Mouse (Mus musculus) liver, adult 10 weeks (tissue): ENCODE results near the gene Lrrc14b. TPM values are rescaled to one million over a fixed set of nuclear protein-coding genes. Genes with fewer than 3 reads are reported as not detected.

Source experiments
- polyA plus RNA-seq: library from polyadenylated mRNA; stranded (reverse); fragments of 350-450 nt; fragmentation: Illumina TruSeq; extraction: RNeasy Lipid Tissue Mini Kit (QIAGEN cat#74804); gene quantifications from one replicate; pipeline ENCODE4 v1.2.3, GENCODE M21; 2014; ENCODE audit warnings: low read depth, low replicate concordance

Lrrc14b gene
- polyA plus RNA-seq, result 0.21 TPM

DNA sequence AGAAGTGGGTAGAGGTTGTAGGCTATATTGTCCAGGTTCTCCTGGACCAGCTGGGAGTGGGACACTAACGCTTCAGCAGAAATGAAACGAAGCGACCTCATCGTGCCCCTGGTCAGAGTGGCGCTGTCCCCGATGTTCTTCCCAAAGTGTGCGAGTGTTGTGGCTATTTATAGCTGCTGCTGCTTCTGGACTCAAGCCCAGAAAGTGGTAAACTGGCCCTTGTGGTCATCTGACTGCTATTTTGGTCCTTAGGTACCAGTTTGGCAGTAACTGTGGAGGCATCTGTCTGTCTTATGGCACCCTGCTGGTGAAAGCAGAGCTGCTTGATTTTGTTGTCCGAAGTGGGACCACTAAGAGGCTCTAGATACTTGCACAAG, at the start of gene Lrrc14b:
Lrrc14b (minus strand) TSS at position 147 of the 377 bp plus-strand sequence.

GRCm38 (mm10) chr13:74399298-74399839, 35.6 kb upstream of the Lrrc14b start, which contains the start of gene Ftl1-ps1:
Gene Ftl1-ps1, plus strand, starts transcription at chr13:74399694.

GRCm38 (mm10) chr13:74390371-74390990, 26.7 kb upstream of the Lrrc14b start, which contains the start of gene Zfp72:
Gene Zfp72, minus strand, starts transcription at chr13:74390836.

DNA sequence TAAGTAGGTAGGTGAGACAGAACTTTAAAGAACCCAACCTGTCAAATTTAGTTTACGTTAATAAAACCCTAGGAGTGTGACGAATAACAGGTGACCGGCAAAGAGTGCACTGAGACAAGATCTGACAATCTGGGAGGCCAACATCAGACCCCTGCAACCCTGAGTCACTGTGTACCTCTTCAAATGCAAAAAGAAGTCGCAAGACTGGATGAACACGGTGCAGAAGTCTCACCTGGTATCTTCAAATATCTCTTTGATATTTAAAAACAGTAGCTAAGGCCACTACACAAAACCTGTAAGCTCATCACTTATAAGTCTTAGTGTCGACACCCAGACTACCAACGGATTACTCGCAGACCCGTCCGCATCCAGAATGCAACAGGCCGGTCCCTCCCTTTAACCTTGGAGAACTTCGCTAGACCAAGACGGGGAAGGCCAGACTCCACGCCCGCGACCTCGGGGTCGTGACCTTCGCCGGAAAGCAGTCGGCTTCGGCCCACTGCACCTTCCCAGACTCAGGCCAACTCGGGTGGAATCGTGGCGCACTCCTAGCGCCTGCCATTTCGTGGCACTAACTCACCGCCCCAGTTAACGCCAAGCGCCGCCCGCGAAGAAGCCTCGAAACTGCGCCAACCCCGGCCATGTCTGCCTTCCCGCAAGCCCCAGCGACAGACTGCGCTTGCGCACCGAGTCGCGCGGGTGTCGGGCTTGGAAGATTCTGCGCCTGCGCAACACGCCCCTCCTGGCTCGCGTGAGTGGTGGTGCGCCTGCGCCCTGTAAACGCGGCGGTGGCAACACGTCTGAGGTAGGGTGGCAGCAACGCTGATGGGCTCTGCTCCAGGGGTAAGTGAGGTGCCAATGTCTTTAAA, 14.0 kb downstream of the Lrrc14b start, which contains the start of the genes Sdha and Ccdc127:
Sdha (minus strand) TSS at position 715 of the 869 bp plus-strand sequence.
Ccdc127 (plus strand) TSS at position 744 of the 869 bp plus-strand sequence.

DNA sequence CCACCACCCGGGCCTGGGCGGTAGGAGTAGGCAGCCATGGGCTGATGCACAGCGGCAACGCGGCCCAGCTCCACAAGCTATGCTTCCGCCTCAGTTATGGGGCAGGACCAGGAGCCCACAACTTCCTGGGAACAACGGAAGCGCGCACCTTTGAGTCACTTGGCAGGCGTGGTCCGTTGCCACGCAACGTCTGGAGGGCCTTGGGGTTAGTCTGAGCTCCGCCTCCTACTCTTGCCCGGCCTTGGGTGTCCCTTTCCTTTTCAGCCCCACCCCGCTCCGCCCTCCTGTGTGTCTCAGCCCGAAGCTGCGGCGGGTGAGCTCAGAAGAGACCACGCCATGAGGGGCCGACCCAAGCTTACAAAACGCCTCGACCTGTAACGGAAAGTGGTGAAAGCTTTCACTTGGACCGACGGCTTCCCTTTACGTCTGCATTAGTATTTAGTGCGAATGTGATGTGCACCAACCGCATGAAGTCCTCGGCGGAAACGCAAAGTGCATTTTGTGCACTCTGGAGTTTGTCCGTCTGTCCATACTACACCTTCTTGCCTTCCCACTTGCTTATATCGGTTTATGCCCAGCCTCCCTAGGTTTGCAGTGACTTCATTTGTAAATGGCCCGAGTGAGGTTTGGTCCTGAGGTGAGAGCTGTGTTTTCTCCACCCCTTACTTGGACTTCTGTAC, 46.5 kb downstream of the Lrrc14b start, which contains the start of gene Pdcd6:
Pdcd6 (minus strand) TSS at position 411 of the 680 bp plus-strand sequence.

Other genes starting within 250 kb of the Lrrc14b start
- not detected for gene Slc9a3, start 242.5 kb downstream of the Lrrc14b start, polyA plus RNA-seq
- 16.1 TPM for gene Exoc3, start 155.3 kb downstream of the Lrrc14b start, polyA plus RNA-seq
- gene Ahrr, start 71.7 kb downstream of the Lrrc14b start, polyA plus RNA-seq, result not detected
- gene Pdcd6, start 46.4 kb downstream of the Lrrc14b start, polyA plus RNA-seq, result 102 TPM
- gene Sdha, start 13.7 kb downstream of the Lrrc14b start, polyA plus RNA-seq, result 371 TPM
- 14.6 TPM for gene Ccdc127, start 13.7 kb downstream of the Lrrc14b start, polyA plus RNA-seq
- gene Zfp72, start 26.8 kb upstream of the Lrrc14b start, polyA plus RNA-seq, result 8.0 TPM
- gene Ftl1-ps1, start 35.7 kb upstream of the Lrrc14b start, polyA plus RNA-seq, result 15.5 TPM
- gene Zfp825, start 130.0 kb upstream of the Lrrc14b start, polyA plus RNA-seq, result 104 TPM